Mouse (Mus musculus): Measurements from ENCODE around the gene Camta1. TPM values are rescaled to one million over a fixed set of nuclear protein-coding genes. Genes with fewer than 3 reads are reported as not detected.

The Camta1 gene
- 77.7 and 96.9 TPM in 2 replicates for polyA plus RNA-seq (2015; fragmentation: Nextera tagmentation; extraction: Ambion mirVana)

DNA sequence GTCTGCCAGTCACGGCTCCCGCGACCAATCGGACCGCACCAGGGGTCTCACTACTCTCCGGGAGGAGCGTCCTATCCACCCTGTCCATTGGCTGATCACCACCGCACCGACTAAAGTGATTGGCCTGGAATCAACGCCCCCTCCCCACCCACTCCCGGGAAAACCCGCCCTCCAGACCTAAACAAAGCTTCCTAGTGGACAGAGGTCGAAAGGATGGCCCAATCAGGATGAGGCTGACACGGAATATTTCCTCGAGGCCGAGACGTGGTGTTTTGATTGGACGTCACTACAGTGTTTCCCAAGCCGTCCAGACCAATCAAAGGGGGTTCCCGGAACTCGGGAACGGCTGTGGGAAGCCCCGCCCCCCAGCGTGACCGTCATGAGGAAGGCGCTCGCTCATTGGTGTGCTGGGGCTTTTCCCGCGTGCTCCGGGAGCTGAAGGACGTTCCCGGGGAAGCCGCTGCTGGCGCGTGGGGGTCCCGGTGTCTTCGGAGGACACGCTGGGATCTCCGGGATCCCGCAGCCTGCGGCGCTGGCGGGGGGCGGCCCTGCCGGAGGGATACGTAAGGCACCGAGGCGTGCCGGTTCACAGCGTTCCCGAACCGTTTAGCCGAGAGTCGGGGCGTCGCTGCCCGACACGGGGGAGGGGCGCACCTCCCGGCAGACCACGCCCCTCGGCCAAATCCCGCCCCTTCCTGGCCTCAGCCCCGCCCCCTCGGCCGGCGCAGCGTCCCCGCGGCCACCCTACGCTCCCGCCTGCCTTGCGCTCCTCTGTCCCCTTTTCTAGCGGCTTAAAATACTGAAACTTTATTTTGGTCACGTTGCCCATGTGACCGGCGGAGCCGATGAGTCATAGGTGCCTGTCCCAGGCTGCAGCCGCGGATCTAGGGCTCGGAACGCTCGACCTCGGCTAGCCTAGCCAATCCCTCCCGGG, at the start of gene Camta1:
Gene Camta1 (minus strand): TSS at position 71 of the 934 bp plus-strand sequence.

DNA sequence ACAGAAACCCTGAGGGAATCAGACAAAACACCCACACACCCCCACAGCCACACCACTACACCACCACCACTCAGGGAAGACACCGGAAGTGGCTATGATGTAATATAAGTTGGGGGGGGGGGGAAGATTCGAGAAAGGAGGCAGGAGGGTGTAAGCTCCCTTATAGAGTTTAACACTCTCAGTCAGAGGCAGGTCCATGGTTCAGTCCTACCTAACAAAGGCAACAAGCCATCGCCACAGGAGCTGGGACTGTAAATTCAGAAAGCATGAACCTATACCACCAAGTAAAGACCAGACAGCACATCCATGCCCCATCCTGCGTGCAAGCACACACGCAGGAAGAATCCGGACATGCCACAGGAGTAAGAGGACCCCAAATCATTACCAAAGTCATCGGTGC, 772.4 kb downstream of the Camta1 start, which contains the start of gene Gm13090:
Gene Gm13090 (plus strand): TSS at position 301 of the 400 bp plus-strand sequence.

DNA sequence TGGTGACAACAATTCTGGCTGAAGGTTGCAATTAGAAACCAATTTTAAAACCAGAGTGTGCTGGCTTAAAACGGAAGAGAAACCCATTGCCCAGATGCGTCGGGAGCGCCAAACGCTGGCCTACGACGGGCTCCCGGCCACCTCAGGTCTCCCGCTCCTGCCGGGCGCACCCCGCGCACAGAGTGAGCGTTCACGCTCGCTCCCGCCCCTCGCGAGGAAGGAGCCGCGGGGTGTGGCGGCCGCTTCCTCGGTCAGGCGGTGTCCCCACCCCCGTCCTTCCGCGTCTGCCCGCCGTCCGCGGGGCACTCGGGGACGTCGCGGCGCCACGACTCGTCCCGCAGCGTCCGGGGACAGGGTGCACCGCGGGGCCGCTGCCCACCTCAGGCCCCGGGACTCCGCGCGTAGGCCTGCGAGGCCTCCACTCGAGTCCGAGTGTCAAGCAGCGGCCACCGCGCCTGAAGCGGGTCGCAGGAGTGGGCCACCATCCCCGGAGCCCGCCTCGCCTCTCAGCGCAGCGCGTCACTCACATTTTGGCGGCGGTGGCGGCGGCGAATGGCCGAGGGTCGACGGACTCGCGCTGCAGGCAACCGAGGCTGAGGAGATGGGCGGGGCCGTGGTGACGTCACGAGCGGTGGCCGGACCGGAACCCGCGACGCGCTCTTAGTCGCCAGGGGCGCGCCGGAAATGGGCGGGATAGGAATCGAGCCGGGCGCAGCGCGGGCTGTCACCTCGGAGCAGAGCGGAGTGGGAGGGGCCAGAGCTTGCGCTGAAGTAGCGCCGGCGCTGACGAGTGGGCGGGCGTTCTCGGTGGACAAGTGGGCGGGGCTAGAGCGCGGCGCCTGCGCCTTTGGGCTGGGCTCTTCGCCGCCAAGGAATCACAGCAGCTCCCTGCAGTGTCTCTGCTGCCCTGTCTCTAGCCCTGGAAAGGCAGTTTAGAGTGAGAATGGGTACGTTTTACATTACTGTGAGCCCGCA, 804.0 kb downstream of the Camta1 start, which contains the start of gene Vamp3:
Gene Vamp3 (minus strand): TSS at position 617 of the 975 bp plus-strand sequence.

DNA sequence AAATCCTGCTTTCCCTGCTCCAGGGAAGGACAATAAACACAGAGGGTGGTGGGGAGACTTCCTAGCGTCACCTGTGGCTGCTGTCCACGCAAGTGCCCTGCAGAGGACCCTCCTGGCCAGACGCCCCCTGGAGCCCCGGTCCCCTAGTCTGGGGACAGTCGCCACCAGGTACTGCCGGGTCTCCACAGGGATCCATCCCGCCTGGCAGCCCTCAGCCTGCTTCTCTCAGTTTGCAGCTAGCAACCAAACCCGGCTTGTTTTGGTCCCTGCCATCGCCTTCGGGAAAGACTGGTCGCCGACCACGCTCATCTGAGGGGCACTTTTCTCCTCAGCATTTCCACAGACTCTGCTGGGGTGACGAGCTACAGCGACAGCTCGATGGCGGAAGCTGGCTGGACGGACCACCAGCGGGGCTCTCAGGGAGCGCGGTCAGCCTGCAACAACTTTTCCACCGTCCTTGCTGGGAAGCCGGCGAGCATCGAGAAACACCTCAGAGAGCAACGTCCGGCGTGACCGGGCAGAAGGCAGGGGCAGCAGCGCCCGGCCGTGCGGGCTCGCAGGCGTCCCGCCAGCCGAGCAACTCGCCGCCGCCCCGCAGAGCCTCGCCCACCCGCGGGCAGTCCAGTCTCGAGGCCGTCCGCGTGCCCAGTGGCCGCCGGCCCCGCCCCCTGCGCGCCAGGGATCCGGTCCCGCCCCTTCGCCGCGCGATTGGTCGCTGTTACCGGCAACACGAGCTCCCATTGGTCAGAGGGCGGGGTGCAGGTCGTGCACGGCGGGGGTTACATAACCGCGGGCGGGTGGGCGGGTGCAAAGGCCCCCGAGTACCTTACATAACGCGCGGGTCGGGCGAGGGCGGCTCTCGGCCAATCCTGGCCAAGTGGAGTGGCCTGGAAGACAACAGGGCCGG, 817.4 kb downstream of the Camta1 start, which contains the start of gene Per3:
Gene Per3 (minus strand): TSS at position 629 of the 907 bp plus-strand sequence.

DNA sequence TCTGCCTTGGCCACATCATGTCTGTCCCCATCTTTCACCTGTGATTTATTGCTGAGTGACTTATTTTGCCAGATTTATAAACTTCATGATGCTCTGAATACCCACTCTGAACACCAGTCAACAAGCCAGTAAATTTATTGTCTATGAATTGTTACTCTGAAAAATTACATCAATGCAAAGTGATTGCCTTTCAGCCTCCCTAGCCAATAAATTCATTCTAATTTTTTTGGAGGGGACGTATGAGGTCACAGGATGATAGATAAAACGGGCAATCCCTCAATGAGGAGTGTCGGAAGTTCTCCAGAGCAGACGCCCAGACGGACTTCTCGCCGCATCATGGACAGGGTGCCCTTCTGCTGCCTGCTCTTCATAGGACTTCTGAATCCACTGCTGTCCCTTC, 864.9 kb downstream of the Camta1 start, which contains the start of gene Uts2:
Gene Uts2 (plus strand): TSS at position 301 of the 400 bp plus-strand sequence.

DNA sequence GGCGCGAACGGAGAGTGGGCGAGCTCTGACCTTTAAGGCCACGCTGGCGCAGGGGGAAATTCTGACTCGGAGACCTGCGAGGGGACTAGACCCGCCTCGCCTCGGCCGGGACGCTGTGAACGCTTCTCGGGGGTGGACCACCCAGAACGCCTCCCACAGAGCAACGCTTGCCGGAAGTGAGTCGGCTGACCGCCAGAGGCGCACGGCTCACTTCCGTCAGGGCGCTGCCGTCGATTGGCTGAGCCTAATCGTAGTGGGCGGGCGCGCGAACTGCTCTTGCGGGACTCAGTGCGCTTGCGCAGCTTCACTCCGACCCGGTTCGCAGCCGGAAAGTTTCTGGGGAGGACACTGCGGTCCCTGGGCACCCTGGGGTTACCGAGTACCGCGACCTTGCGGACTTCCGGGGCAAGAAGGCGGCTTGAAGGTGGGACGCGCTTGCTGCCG, 947.4 kb downstream of the Camta1 start, which contains the start of the genes Park7 and Tnfrsf9:
Gene Park7 (minus strand): TSS at position 148 of the 444 bp plus-strand sequence.
Gene Tnfrsf9 (plus strand): TSS at position 273 of the 444 bp plus-strand sequence.

Other genes starting within 250 kb of the Camta1 start
- gene Dnajc11, start 71.8 kb upstream of the Camta1 start, polyA plus RNA-seq (2015; fragmentation: Nextera tagmentation; extraction: Ambion mirVana) = 47.9 and 48.4 TPM in 2 replicates
- gene Thap3, start 127.1 kb upstream of the Camta1 start, polyA plus RNA-seq (2015; fragmentation: Nextera tagmentation; extraction: Ambion mirVana) = 11.2 and 21.5 TPM in 2 replicates
- gene Phf13, start 134.4 kb upstream of the Camta1 start, polyA plus RNA-seq (2015; fragmentation: Nextera tagmentation; extraction: Ambion mirVana) = 6.5 and 7.6 TPM in 2 replicates
- 6.8 and 6.9 TPM in 2 replicates for gene Klhl21, start 146.9 kb upstream of the Camta1 start, polyA plus RNA-seq (2015; fragmentation: Nextera tagmentation; extraction: Ambion mirVana)
- gene Zbtb48, start 165.8 kb upstream of the Camta1 start, polyA plus RNA-seq (2015; fragmentation: Nextera tagmentation; extraction: Ambion mirVana) = 6.6 and 10.6 TPM in 2 replicates
- gene Tas1r1, start 176.7 kb upstream of the Camta1 start, polyA plus RNA-seq (2015; fragmentation: Nextera tagmentation; extraction: Ambion mirVana) = 0.11 and 0.13 TPM in 2 replicates
- gene Nol9, start 177.4 kb upstream of the Camta1 start, polyA plus RNA-seq (2015; fragmentation: Nextera tagmentation; extraction: Ambion mirVana) = 15.5 and 15.6 TPM in 2 replicates
- gene Plekhg5, start 210.6 kb upstream of the Camta1 start, polyA plus RNA-seq (2015; fragmentation: Nextera tagmentation; extraction: Ambion mirVana) = 5.7 and 7.3 TPM in 2 replicates